Mouse (Mus musculus): ENCODE data around the gene Acad8. TPM values are rescaled to one million over a fixed set of nuclear protein-coding genes. Genes with fewer than 3 reads are reported as not detected.

Gene Acad8
- 36.4 and 38.2 TPM in 2 replicates for polyA plus RNA-seq (2014; fragmentation: Nextera tagmentation; extraction: Ambion mirVana)

DNA sequence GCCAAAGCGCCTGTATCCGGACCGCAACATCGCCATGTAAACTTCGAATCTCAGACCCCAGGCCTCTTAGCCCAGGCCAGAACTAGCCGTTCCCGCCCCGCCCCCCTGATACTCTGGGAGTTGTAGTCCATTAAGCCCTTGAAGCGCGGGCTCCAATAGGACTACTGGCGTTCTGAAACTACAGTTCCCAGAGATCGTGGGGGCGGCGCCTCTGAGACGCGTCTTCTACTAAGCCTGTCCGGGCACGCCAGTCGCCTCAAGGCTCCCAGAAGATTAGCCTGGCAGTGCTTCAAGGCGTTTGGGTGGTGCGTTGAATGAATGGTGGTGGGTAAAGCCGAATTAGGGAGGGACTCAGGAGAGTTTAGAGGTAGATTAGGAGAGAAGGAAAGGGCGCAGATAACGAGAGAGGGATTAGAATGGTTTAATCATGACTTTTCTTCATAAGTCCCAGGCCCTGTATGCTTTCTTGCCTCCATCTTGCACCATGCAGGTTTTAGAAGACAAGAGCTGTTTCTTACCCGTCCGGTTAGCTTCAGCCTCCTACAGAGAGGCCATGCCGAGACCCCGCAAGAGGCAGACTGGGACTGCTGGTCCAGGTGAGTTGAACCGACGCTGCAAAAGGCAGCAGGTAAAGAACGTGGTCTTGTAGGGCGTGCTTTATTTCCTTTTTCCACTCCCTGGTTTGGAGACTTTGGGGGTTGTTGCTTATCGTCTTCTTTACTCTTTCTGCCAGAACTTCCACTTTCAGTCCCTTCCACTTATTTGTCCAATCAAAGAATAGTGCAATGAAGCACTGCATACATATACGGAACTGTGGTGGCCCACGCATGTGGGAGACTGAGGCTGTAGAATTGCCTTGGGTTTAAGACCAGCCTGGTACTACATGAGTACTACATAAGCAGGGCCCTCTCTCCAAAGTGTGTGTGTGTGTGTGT, at the start of gene Acad8, which contains the start of gene Thyn1:
Gene Acad8 (minus strand): TSS at position 106 of the 935 bp plus-strand sequence.
Gene Thyn1 (plus strand): TSS at position 250 of the 935 bp plus-strand sequence.
- H3K9me3 ChIP-seq (ENCODE audit: control insufficient read depth, low read length): no peaks in the 10 kb centered on the region
- ATAC-seq (ENCODE audit: insufficient number of reproducible peaks, insufficient read depth, low FRiP score, low read depth): peak; percentile 100
- peaks cover 17% of the 10 kb centered on the region for H3K36me3 ChIP-seq (ENCODE audit: control insufficient read depth, insufficient read depth, low read length)
- 2% methylated on average over 35 of the region's 35 CpGs for WGBS
- peak within 1 kb of the TSS; percentile 91 for H3K9ac ChIP-seq (ENCODE audit: low read length)
- peak within 1 kb of the TSS; percentile 96 for H3K4me2 ChIP-seq (ENCODE audit: low read length)
- H3K27ac ChIP-seq (replicated peaks in 1 of 2; ENCODE audit: control insufficient read depth in 1 of 2, insufficient read depth in 1 of 2, low read depth in 2 of 2, low read length in 2 of 2): peak within 1 kb of the TSS; percentile 38 to 70
- H3K4me3 ChIP-seq (ENCODE audit: control insufficient read depth in 1 of 2, insufficient read depth in 1 of 2, low read depth in 1 of 2, low read length in 2 of 2): peak within 1 kb of the TSS; percentile 76 to 77
- no peaks in the 10 kb centered on the region for H3K27me3 ChIP-seq (ENCODE audit: control insufficient read depth, insufficient read depth, low read length)
- H3K4me1 ChIP-seq (ENCODE audit: control insufficient read depth in 2 of 2, insufficient read depth in 2 of 2, low read length in 2 of 2): peaks cover 2 to 14% of the 10 kb centered on the region in 2 experiments; a peak in 3 of 4 replicates

DNA sequence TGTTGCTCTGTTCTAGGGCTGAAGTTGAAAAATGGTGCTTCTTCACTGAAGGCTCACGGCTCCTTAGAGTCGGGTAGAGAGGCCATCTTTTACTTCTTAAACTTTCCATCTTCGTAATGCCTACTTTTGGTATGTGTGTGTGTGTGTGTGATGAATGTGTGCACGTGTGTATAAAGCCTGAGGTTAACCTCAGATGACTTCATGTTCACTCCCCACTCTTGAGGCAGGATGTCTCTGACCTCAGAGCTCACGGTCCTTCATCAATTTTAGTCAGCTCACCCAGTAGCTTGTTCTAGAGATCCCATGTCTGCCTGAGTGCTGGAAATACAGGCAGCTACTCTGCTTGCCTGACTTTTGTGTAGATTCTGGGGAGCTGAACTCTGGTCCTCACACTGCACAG, 44.5 kb upstream of the Acad8 start:
- Histone ChIP-seq H3K27ac (replicated peaks in 1 of 2; ENCODE audit: control insufficient read depth in 1 of 2, insufficient read depth in 1 of 2, low read depth in 2 of 2, low read length in 2 of 2) (no peak overlapping the region), H3K36me3 (ENCODE audit: control insufficient read depth, insufficient read depth, low read length) (peaks cover 97% of the 10 kb centered on the region), H3K4me3 (ENCODE audit: control insufficient read depth in 1 of 2, insufficient read depth in 1 of 2, low read depth in 1 of 2, low read length in 2 of 2) (no peak overlapping the region), H3K4me2 (ENCODE audit: low read length) (no peak overlapping the region), H3K4me1 (ENCODE audit: control insufficient read depth in 2 of 2, insufficient read depth in 2 of 2, low read length in 2 of 2) (no peaks in the 10 kb centered on the region), H3K9ac (ENCODE audit: low read length) (no peak overlapping the region), H3K27me3 (ENCODE audit: control insufficient read depth, insufficient read depth, low read length) (no peaks in the 10 kb centered on the region), H3K9me3 (ENCODE audit: control insufficient read depth, low read length) (no peaks in the 10 kb centered on the region)
- no peak for ATAC-seq (ENCODE audit: insufficient number of reproducible peaks, insufficient read depth, low FRiP score, low read depth)
- WGBS: 90% methylated on average over 5 of the region's 5 CpGs

DNA sequence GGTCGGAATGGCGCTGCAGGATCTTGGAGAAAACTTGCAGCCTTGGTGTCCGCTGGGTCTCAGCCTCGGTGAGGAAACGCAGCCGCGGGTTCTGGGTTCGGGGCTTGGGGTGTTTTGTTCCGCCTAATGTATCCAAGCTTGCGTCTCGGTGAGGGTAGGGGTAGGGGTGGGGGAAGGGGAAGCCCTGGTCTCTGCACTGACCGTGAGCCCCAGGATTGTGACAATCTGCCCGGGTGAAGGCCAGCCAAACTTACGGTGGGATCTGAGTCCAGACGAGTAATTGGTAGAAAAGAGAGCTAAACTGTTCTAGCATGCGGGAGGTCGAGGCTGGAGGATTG, 31.4 kb upstream of the Acad8 start:
- Histone ChIP-seq H3K4me1 (ENCODE audit: control insufficient read depth in 2 of 2, insufficient read depth in 2 of 2, low read length in 2 of 2) (peaks cover 5 to 40% of the 10 kb centered on the region in 2 experiments; a peak in 3 of 4 replicates), H3K4me3 (ENCODE audit: control insufficient read depth in 1 of 2, insufficient read depth in 1 of 2, low read depth in 1 of 2, low read length in 2 of 2) (peak overlapping the region; percentile 74 to 99), H3K9ac (ENCODE audit: low read length) (peak overlapping the region; percentile 97), H3K36me3 (ENCODE audit: control insufficient read depth, insufficient read depth, low read length) (peaks cover 6% of the 10 kb centered on the region; the same call in 1 of the 2 replicates), H3K27ac (replicated peaks in 1 of 2; ENCODE audit: control insufficient read depth in 1 of 2, insufficient read depth in 1 of 2, low read depth in 2 of 2, low read length in 2 of 2) (peak overlapping the region in 1 of 2 experiments; percentile 88; a peak in 2 of 4 replicates), H3K4me2 (ENCODE audit: low read length) (peak overlapping the region; percentile 88), H3K9me3 (ENCODE audit: control insufficient read depth, low read length) (no peaks in the 10 kb centered on the region), H3K27me3 (ENCODE audit: control insufficient read depth, insufficient read depth, low read length) (no peaks in the 10 kb centered on the region)
- WGBS: under 1% methylated on average over 17 of the region's 17 CpGs
- peak; percentile 1; the same call in 1 of the 2 replicates for ATAC-seq (ENCODE audit: insufficient number of reproducible peaks, insufficient read depth, low FRiP score, low read depth)

DNA sequence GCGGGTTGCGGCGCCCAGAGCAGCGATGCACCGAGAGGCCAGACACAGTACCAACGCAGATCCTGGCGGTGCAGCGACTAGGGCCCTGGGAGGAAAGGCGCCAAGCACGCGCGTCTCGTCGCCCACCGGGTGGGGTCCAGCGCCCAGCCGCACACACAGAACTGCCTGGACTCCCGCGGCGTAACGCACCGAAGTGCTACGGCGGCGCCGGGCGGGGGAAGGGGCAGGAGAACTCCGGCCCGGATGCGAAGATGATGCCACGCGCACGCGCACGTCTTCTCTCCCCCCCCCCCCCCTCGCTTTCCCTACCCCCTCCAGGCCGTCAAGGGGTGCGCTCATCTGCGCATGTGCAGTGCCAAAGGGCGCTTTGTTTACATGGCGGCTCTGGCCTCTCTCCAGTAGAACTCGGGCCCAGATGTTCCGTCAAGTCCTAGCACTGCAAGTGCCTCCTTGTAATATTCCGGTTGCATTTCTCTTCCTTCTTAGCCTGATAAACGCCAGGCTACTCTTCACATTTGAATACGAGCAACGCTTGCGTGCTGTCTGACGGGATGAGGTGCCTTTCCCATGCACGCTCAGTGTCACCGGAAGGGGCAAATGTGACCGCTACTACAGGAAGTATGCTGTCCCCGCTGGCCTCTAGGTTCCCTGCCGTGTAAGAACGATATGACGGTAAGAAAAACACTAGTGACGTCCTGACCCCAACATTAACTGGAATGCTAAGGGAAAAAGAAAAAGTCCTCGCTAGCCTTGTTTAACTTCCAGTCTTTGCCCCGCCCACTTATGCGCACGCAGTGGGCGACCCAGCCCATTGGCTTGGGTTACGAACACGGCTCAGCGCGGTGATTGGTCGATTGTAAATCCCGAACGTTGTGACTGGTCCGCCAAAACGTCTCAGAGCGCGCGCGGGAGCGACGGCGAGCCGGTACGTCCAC, 30.7 kb upstream of the Acad8 start, which contains the start of the genes Vps26b and Ncapd3:
Gene Vps26b (minus strand): TSS at position 238 of the 935 bp plus-strand sequence.
Gene Ncapd3 (plus strand): TSS at position 348 of the 935 bp plus-strand sequence.
- H3K9me3 ChIP-seq (ENCODE audit: control insufficient read depth, low read length): no peaks in the 10 kb centered on the region
- peaks cover 8% of the 10 kb centered on the region; the same call in 1 of the 2 replicates for H3K36me3 ChIP-seq (ENCODE audit: control insufficient read depth, insufficient read depth, low read length)
- peak; percentile 94 for ATAC-seq (ENCODE audit: insufficient number of reproducible peaks, insufficient read depth, low FRiP score, low read depth)
- H3K4me1 ChIP-seq (ENCODE audit: control insufficient read depth in 2 of 2, insufficient read depth in 2 of 2, low read length in 2 of 2): peaks cover 5 to 40% of the 10 kb centered on the region in 2 experiments; a peak in 3 of 4 replicates
- H3K27me3 ChIP-seq (ENCODE audit: control insufficient read depth, insufficient read depth, low read length): no peaks in the 10 kb centered on the region
- under 1% methylated on average over 66 of the region's 80 CpGs for WGBS
- H3K27ac ChIP-seq (replicated peaks in 1 of 2; ENCODE audit: control insufficient read depth in 1 of 2, insufficient read depth in 1 of 2, low read depth in 2 of 2, low read length in 2 of 2): peak within 1 kb of the TSS; percentile 84 to 88
- H3K9ac ChIP-seq (ENCODE audit: low read length): peak within 1 kb of the TSS; percentile 97
- H3K4me2 ChIP-seq (ENCODE audit: low read length): peak within 1 kb of the TSS; percentile 88
- H3K4me3 ChIP-seq (ENCODE audit: control insufficient read depth in 1 of 2, insufficient read depth in 1 of 2, low read depth in 1 of 2, low read length in 2 of 2): peak within 1 kb of the TSS; percentile 74 to 99

DNA sequence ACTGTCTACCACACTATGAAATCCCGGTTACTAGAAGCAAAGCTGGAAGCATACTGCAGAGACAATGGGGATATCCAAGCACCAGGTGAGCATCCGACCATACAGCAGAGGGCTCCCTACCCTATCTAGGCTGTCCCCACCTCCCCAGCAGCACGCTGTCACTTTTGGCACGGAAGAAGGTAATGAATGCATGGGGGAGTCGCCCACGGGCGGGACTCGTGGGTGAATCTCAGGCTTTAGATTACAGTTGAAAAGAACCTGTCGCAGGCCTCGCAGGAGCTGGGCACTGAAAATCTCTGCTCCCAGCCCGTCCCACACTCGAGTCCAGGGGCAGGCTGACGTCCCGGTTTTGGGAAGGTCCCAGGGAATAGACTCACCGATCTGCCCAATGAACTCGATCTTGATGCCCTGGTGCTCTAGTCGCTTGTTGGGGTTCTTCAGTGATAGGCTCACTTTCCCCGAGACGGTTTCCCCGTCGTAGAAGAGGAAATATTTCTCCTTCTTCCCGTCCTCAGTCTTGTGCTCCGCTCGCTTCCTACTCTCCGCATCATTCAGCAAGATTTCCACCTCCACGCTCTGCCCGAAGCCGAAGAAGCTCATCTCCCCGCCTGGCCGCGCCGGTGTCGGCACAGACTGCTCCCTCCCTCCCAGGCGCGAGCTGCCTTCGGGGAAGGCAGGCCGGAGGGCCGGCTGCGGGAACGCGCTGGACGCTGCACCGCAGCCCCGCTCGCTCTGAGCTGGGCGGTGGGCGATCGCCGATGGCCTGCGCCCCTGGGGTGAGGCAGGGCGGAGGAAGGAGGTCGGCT, 29.9 kb upstream of the Acad8 start:
- no peaks in the 10 kb centered on the region for H3K27me3 ChIP-seq (ENCODE audit: control insufficient read depth, insufficient read depth, low read length)
- no peaks in the 10 kb centered on the region for H3K9me3 ChIP-seq (ENCODE audit: control insufficient read depth, low read length)
- peak overlapping the region; percentile 88 for H3K4me2 ChIP-seq (ENCODE audit: low read length)
- peak; percentile 14; the same call in 1 of the 2 replicates for ATAC-seq (ENCODE audit: insufficient number of reproducible peaks, insufficient read depth, low FRiP score, low read depth)
- H3K9ac ChIP-seq (ENCODE audit: low read length): peak overlapping the region; percentile 97
- peak overlapping the region; percentile 74 to 99 for H3K4me3 ChIP-seq (ENCODE audit: control insufficient read depth in 1 of 2, insufficient read depth in 1 of 2, low read depth in 1 of 2, low read length in 2 of 2)
- under 1% methylated on average over 52 of the region's 52 CpGs for WGBS
- H3K36me3 ChIP-seq (ENCODE audit: control insufficient read depth, insufficient read depth, low read length): peaks cover 12% of the 10 kb centered on the region; the same call in 1 of the 2 replicates
- H3K27ac ChIP-seq (replicated peaks in 1 of 2; ENCODE audit: control insufficient read depth in 1 of 2, insufficient read depth in 1 of 2, low read depth in 2 of 2, low read length in 2 of 2): peak overlapping the region; percentile 68 to 88
- peaks cover 5 to 40% of the 10 kb centered on the region in 2 experiments; a peak in 3 of 4 replicates for H3K4me1 ChIP-seq (ENCODE audit: control insufficient read depth in 2 of 2, insufficient read depth in 2 of 2, low read length in 2 of 2)

DNA sequence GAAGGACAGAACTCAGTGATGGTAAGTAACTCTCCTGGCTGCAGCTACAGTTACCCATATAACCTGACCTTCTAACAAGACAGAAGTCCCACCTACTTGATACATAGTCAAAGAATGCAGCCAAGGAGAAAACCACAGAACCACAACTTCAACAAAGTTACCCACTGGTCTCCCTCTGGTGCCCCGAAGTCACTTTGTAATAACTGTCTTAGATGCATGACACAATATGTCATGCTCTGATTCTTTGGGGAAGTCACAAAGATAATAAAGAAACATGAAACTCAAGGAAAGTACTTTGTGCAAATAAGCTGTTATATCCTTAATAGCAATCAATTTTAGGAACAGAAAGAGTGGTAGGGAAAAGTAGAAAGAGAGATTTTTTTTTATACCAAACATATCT, 27.3 kb upstream of the Acad8 start:
- Histone ChIP-seq H3K36me3 (ENCODE audit: control insufficient read depth, insufficient read depth, low read length) (peaks cover 19% of the 10 kb centered on the region), H3K9me3 (ENCODE audit: control insufficient read depth, low read length) (no peaks in the 10 kb centered on the region), H3K4me2 (ENCODE audit: low read length) (peak overlapping the region; percentile 88; the same call in 1 of the 2 replicates), H3K9ac (ENCODE audit: low read length) (no peak overlapping the region), H3K27me3 (ENCODE audit: control insufficient read depth, insufficient read depth, low read length) (no peaks in the 10 kb centered on the region), H3K4me1 (ENCODE audit: control insufficient read depth in 2 of 2, insufficient read depth in 2 of 2, low read length in 2 of 2) (peaks cover 5 to 34% of the 10 kb centered on the region in 2 experiments; a peak in 3 of 4 replicates), H3K27ac (replicated peaks in 1 of 2; ENCODE audit: control insufficient read depth in 1 of 2, insufficient read depth in 1 of 2, low read depth in 2 of 2, low read length in 2 of 2) (no peak overlapping the region), H3K4me3 (ENCODE audit: control insufficient read depth in 1 of 2, insufficient read depth in 1 of 2, low read depth in 1 of 2, low read length in 2 of 2) (no peak overlapping the region)
- 77% methylated on average over 1 of the region's 1 CpGs for WGBS
- ATAC-seq (ENCODE audit: insufficient number of reproducible peaks, insufficient read depth, low FRiP score, low read depth): no peak
